Mouse (Mus musculus): Measurements from ENCODE around the gene Fxyd1.

GRCm38 (mm10) chr7:31080611-31081010 is 23.6 kb upstream of the Fxyd1 start:
- TF ChIP-seq CTCF (IDR thresholded peaks at IDR 0.05; ENCODE audit: low read depth, low read length) (no peak), POLR2A (IDR thresholded peaks at IDR 0.05; ENCODE audit: extremely low read depth, insufficient read depth, low read length) (no peak)
